Mouse (Mus musculus): ENCODE measurements at regions not wholly inside any gene's neighbourhood (a gene's known extent, or its start where the extent isn't known, plus 50 kb on each side); places are given as distances from the start of the nearest gene placed in this dataset.

- in situ Hi-C loops (cut with MboI; ENCODE audit: low pct_ligation_motif_present, low pct_unique_long_range_greater_than_20kb, low sequenced_read_pairs), result no loop called here
- dilution Hi-C loops (cut with MboI; ENCODE audit: extremely low pct_ligation_motif_present, extremely low pct_unique_long_range_greater_than_20kb, low sequenced_read_pairs), result no loop called here
Observed at GRCm38 (mm10) chr9:17675519-17675918, 616.4 kb upstream of the Chordc1 start.

More at GRCm38 (mm10) chr9:17675519-17675918, 616.4 kb upstream of the Chordc1 start:
- Histone ChIP-seq H3K27me3 (replicated peaks) (no peaks in the 10 kb centered on the region), H3K79me2 (replicated peaks; ENCODE audit: control insufficient read depth, extremely low read depth, insufficient read depth, poor library complexity, severe bottlenecking) (no peaks in the 10 kb centered on the region), H3K9ac (ENCODE audit: insufficient read depth, low read depth) (no peak overlapping the region), H3K4me1 (ENCODE audit: control insufficient read depth in 1 of 2, insufficient read depth in 2 of 2) (no peaks in the 10 kb centered on the region), H3K27ac (ENCODE audit: insufficient read depth, low read depth) (no peak overlapping the region), H3K9me3 (replicated peaks; ENCODE audit: low read length) (no peaks in the 10 kb centered on the region), H3K4me2 (ENCODE audit: insufficient read depth, low read depth, poor library complexity, severe bottlenecking) (no peak overlapping the region), H3K36me3 (replicated peaks in 1 of 2; ENCODE audit: control insufficient read depth in 1 of 2, insufficient read depth in 1 of 2, low read length in 1 of 2) (no peaks in the 10 kb centered on the region), H3K4me3 (replicated peaks in 1 of 3; ENCODE audit: low read depth in 2 of 3, low read length in 2 of 3, poor library complexity in 1 of 3) (no peak overlapping the region)
- TF ChIP-seq CTCF (conservative IDR thresholded peaks at IDR 0.05 in 1 of 2, IDR thresholded peaks at IDR 0.05 in 1 of 2; ENCODE audit: low read depth in 2 of 2, low read length in 2 of 2) (no peak), CHD2 (IDR thresholded peaks at IDR 0.05; ENCODE audit: low read length) (no peak), MEF2A (IDR thresholded peaks at IDR 0.05; ENCODE audit: borderline replicate concordance, low read depth, low read length) (no peak), TCF12 (IDR thresholded peaks at IDR 0.05; ENCODE audit: low read depth, low read length) (no peak), PAX5 (IDR thresholded peaks at IDR 0.05; ENCODE audit: low read length) (no peak), TBP (conservative IDR thresholded peaks at IDR 0.05; ENCODE audit: low read depth, low read length) (no peak), ZMIZ1 (IDR thresholded peaks at IDR 0.05; ENCODE audit: low read depth, low read length) (no peak)
- no peak for DNase-seq (ENCODE audit: extremely low read depth)
